Mouse (Mus musculus) myocyte (in vitro differentiated cells): ENCODE results near the gene Eif3g.

Experiments
- E2F4 ChIP-seq: IDR thresholded peaks from one replicate; pipeline ENCODE4 v1.6.1; 2011; ENCODE audit warnings: mild to moderate bottlenecking, control low read depth, moderate library complexity; ENCODE audit not compliant: insufficient read depth
- MYOD1 ChIP-seq, 3 experiments: IDR thresholded peaks; one replicate each; pipeline ENCODE4 v1.6.1; 2011; ENCODE audit warnings: control low read depth in 2 of 3, low read depth in 2 of 3, mild to moderate bottlenecking in 2 of 3, moderate library complexity in 1 of 3; ENCODE audit not compliant: insufficient read length in 2 of 3, control insufficient read depth in 1 of 3
- POLR2A ChIP-seq: IDR thresholded peaks from one replicate; pipeline ENCODE4 v1.6.1; 2011; ENCODE audit warnings: low read depth, mild to moderate bottlenecking, control low read depth, moderate library complexity; ENCODE audit not compliant: insufficient read length
- REST ChIP-seq: IDR thresholded peaks from one replicate; pipeline ENCODE4 v1.6.1; 2011; ENCODE audit warnings: mild to moderate bottlenecking, control low read depth, moderate library complexity; ENCODE audit not compliant: insufficient read depth, insufficient read length
- USF1 ChIP-seq: IDR thresholded peaks from one replicate; pipeline ENCODE4 v1.6.1; 2011; ENCODE audit warnings: low read depth, mild to moderate bottlenecking, control low read depth, moderate library complexity

- TF ChIP-seq REST (no peak), E2F4 (no peak), POLR2A (no peak), MYOD1 (IDR thresholded peaks at IDR 0.05; ENCODE audit: control insufficient read depth in 1 of 3, insufficient read length in 2 of 3, low read depth in 2 of 3) (no peak), USF1 (no peak)
These were observed 38.5 kb downstream of the Eif3g start for GRCm38 (mm10) chr9:20859926-20860325.
